Mouse (Mus musculus): Measurements from ENCODE around the gene Stpg1. TPM values are rescaled to one million over a fixed set of nuclear protein-coding genes. Genes with fewer than 3 reads are reported as not detected.
A peak's percentile ranks its signal among the peaks of the same experiment; 100 is the strongest.

Gene Stpg1
- total RNA-seq (2021) = under 1 TPM; 0.29 to 0.89 TPM
- long read RNA-seq, experiment 1 = 0 reads
- long read RNA-seq, experiment 2 = 0 reads

GRCm38 (mm10) chr4:135494521-135495396 is at the start of gene Stpg1, which contains the start of gene Nipal3:
Gene Stpg1, plus strand, starts transcription at chr4:135494790.
Gene Nipal3, minus strand, starts transcription at chr4:135495038.
- DNase-seq (ENCODE audit: low spot score in 2 of 2) = peak; percentile 73 to 77

- no peak for DNase-seq (ENCODE audit: low spot score in 2 of 2)
Observed at GRCm38 (mm10) chr4:135451360-135452015, 43.1 kb upstream of the Stpg1 start.

GRCm38 (mm10) chr4:135453164-135453563 is 41.4 kb upstream of the Stpg1 start:
- DNase-seq (ENCODE audit: low spot score in 2 of 2) = no peak

GRCm38 (mm10) chr4:135453572-135453971 is 41.0 kb upstream of the Stpg1 start:
- no peak for DNase-seq (ENCODE audit: low spot score in 2 of 2)

GRCm38 (mm10) chr4:135463406-135463805 is 31.2 kb upstream of the Stpg1 start:
- no peak for DNase-seq (ENCODE audit: low spot score in 2 of 2)

GRCm38 (mm10) chr4:135477851-135478250 is 16.7 kb upstream of the Stpg1 start:
- DNase-seq (ENCODE audit: low spot score in 2 of 2) = peak in 1 of 2 experiments; percentile 12

- no peak for DNase-seq (ENCODE audit: low spot score in 2 of 2)
Observed at GRCm38 (mm10) chr4:135480370-135480769, 14.2 kb upstream of the Stpg1 start.

- DNase-seq (ENCODE audit: low spot score in 2 of 2) = no peak
Observed at GRCm38 (mm10) chr4:135485086-135485485, 9.5 kb upstream of the Stpg1 start.

- DNase-seq (ENCODE audit: low spot score in 2 of 2) = no peak
Observed at GRCm38 (mm10) chr4:135486352-135486751, 8.2 kb upstream of the Stpg1 start.

- no peak for DNase-seq (ENCODE audit: low spot score in 2 of 2)
Observed at GRCm38 (mm10) chr4:135489256-135489655, 5.3 kb upstream of the Stpg1 start.

GRCm38 (mm10) chr4:135493271-135493670 is 1.3 kb upstream of the Stpg1 start:
- DNase-seq (ENCODE audit: low spot score in 2 of 2) = no peak

- DNase-seq (ENCODE audit: low spot score in 2 of 2) = peak; percentile 23 to 37
Observed at GRCm38 (mm10) chr4:135493691-135494520, 684 bp upstream of the Stpg1 start.

GRCm38 (mm10) chr4:135495397-135495791 is 804 bp downstream of the Stpg1 start:
- DNase-seq (ENCODE audit: low spot score in 2 of 2) = no peak

GRCm38 (mm10) chr4:135495810-135496209 is 1.2 kb downstream of the Stpg1 start:
- peak; percentile 40 for DNase-seq (ENCODE audit: low spot score in 2 of 2)

- DNase-seq (ENCODE audit: low spot score in 2 of 2) = no peak
Observed at GRCm38 (mm10) chr4:135498136-135498535, 3.5 kb downstream of the Stpg1 start.

GRCm38 (mm10) chr4:135499831-135500230 is 5.2 kb downstream of the Stpg1 start:
- DNase-seq (ENCODE audit: low spot score in 2 of 2) = no peak

GRCm38 (mm10) chr4:135501587-135501986 is 7.0 kb downstream of the Stpg1 start:
- DNase-seq (ENCODE audit: low spot score in 2 of 2) = no peak

GRCm38 (mm10) chr4:135505794-135506193 is 11.2 kb downstream of the Stpg1 start:
- DNase-seq (ENCODE audit: low spot score in 2 of 2) = no peak

- DNase-seq (ENCODE audit: low spot score in 2 of 2) = no peak
Observed at GRCm38 (mm10) chr4:135507547-135508350, 13.2 kb downstream of the Stpg1 start.

GRCm38 (mm10) chr4:135508419-135509039 is 13.9 kb downstream of the Stpg1 start:
- DNase-seq (ENCODE audit: low spot score in 2 of 2) = peak; percentile 56 to 57
